ENCODE assay signal across 8 mouse cellular contexts in the genomic region with DNA sequence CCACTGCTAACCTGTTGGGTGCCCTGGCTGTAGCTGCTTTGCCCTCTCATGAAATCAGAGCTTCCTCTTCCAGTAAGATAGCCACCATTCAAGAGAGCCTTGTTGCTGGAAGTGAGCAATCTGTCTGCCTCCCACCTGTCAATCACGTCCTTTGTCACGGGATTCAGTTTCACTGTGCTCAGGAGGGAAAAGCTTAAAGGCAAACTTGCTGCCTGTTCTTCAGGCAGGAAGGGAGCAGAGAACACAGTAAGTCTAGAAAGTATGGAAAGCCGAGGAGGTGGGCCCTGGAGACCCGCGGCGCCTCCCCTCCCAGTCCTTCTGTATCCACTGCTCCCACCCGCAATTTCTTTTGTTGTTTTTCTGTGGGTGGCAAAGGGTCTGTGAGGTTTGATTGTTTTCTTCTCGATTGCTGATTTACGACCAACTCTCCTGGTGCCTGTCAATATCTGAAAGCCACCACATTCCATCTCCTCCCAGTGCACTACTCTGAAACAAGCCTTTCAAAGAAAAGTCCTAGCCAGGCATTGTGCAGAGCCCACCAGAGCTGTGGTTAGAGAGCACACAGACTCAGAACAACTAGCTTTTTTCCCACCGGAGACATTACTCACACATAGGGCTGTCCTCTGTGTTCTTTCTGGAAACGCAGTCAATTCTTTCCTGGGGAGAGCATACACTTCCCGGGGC.
DNase-seq lines count a peak whose midpoint lies in the region; ATAC-seq lines count a peak whose summit lies in the region.

No protein-coding gene starts in this region.

- 21% methylated on average over 12 of the region's 12 CpGs for WGBS in embryonic facial prominence, embryonic 11.5 days

- no peaks in the 10 kb centered on the region for H3K9me3 ChIP-seq in embryonic facial prominence, embryonic 11.5 days (replicated peaks; ENCODE audit: control insufficient read depth, low read length)

- no peaks in the 10 kb centered on the region for H3K27me3 ChIP-seq in embryonic facial prominence, embryonic 11.5 days (ENCODE audit: control insufficient read depth, insufficient read depth, low read length)

- H3K4me3 ChIP-seq in embryonic facial prominence, embryonic 11.5 days (ENCODE audit: low read depth, low read length) = no peak overlapping the region

- ATAC-seq in embryonic facial prominence, embryonic 11.5 days (replicated peaks; ENCODE audit: insufficient number of reproducible peaks, low FRiP score, low TSS enrichment, low read depth) = 0 out of 2 replicates have a peak, but pooled peaks have one; percentile 4

- peak overlapping the region; percentile 14; the same call in 1 of the 2 replicates for H3K9ac ChIP-seq in embryonic facial prominence, embryonic 11.5 days (replicated peaks; ENCODE audit: low read length)

- no peaks in the 10 kb centered on the region for H3K36me3 ChIP-seq in embryonic facial prominence, embryonic 11.5 days (replicated peaks; ENCODE audit: control insufficient read depth, insufficient read depth, low read depth, low read length)

- no peak overlapping the region for H3K27ac ChIP-seq in embryonic facial prominence, embryonic 11.5 days (replicated peaks; ENCODE audit: low read depth, low read length)

- peak; percentile 37 to 54 for DNase-seq in layer of hippocampus, postnatal 14 days (ENCODE audit: low spot score in 2 of 2)
- no peak for DNase-seq in layer of hippocampus, adult 8-10 months (ENCODE audit: low spot score in 2 of 2)
- peak; percentile 60 for DNase-seq in embryonic facial prominence, embryonic 11.5 days (ENCODE audit: low spot score)
- peak; percentile 17 for DNase-seq in induced T-regulatory cell, adult 2 months (ENCODE audit: low read depth)
- DNase-seq in neural tube, embryonic 10.5 days (ENCODE audit: extremely low spot score, low spot score) = peak; percentile 44
- DNase-seq in T-cell, adult 2 months (ENCODE audit: low spot score) = no peak
- DNase-seq in adrenal gland, adult (ENCODE audit: inconsistent age in 2 of 2, low spot score in 1 of 2) = no peak
- no peak for DNase-seq in heart, adult 8-10 months (ENCODE audit: low spot score)

- H3K4me1 ChIP-seq in embryonic facial prominence, embryonic 11.5 days (ENCODE audit: control insufficient read depth, insufficient read depth, low read length) = peaks cover 6% of the 10 kb centered on the region; the same call in 1 of the 2 replicates

- H3K4me2 ChIP-seq in embryonic facial prominence, embryonic 11.5 days (ENCODE audit: low read depth, low read length) = peak overlapping the region; percentile 10

Comparison
In these comparisons a context has a peak if more than half of its experiments do, and no peak if none do; other contexts are left out.
1. DNase-seq: peak in layer of hippocampus, postnatal 14 days (2 of 2), embryonic facial prominence, embryonic 11.5 days (single experiment), induced T-regulatory cell, adult 2 months (single experiment) and neural tube, embryonic 10.5 days (single experiment); none in layer of hippocampus, adult 8-10 months (0 of 2), T-cell, adult 2 months (single experiment), adrenal gland, adult (0 of 2) and heart, adult 8-10 months (single experiment).